Mouse (Mus musculus) kidney, adult 2 months (tissue): ENCODE results near the gene Dlgap1.

Experiments
- CTCF ChIP-seq: fragments of 200-500 bp; conservative IDR thresholded peaks from 2 replicates; pipeline ENCODE4 v1.5.1; 2011; ENCODE audit warnings: low read depth, mild to moderate bottlenecking, control low read depth, low read length, moderate library complexity, mixed read lengths; ENCODE audit not compliant: insufficient read depth, insufficient read length
- POLR2A ChIP-seq: fragments of 200-500 bp; IDR thresholded peaks from one replicate; pipeline ENCODE4 v1.6.1; 2011; ENCODE audit warnings: low read depth, low read length, control low read depth

DNA sequence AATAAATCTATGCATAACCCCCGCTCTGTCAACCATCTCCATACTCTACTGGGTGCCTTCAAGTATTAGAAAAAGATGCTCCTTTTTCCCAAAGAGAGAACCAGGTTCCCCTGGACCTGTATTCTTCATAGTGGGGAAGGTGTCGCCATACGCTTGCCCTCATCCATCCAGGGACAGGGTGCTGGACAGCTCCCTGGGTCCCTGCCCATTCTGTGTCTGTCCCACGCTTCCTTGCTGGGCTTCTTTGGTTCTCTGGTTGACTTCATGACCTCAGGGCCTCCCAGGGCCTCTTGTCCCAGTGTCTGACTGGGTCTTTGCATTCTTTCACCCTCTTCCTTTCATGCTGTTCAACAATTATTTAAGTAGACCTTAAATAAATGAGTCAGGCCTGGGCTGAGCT, 677.8 kb downstream of the Dlgap1 start:
- TF ChIP-seq CTCF (no peak), POLR2A (no peak)
